In the genomic region with DNA sequence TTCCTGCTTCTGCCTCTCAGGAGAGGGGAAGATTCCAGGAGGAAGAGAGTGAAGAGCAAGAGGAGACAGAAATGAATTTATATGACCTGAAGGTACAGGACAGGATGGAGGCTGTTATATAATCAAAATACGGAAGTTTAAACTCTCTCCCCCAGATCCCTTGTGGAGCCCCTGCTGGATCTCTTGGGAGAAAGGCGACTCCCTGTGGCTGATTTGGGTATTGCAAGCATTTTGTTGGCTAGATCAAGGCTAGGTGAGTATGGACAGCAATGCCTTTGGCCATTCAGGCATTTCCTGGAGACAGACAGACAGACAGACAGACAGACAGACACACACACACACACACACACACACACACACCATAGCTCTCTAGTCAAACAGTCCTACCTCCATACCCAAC, we compare ENCODE assay signal across 8 mouse cellular contexts. TPM values are rescaled to one million over a fixed set of nuclear protein-coding genes. Genes with fewer than 3 reads are reported as not detected.
DNase-seq lines count a peak whose midpoint lies in the region; ATAC-seq and TF ChIP-seq lines count a peak whose summit lies in the region.

No protein-coding gene starts in this region.

- 0% methylated on average over 2 of the region's 2 CpGs for WGBS in lung, embryonic 14.5 days
- 2% methylated on average over 2 of the region's 2 CpGs for WGBS in small intestine, adult 2 months

- H3K36me3 ChIP-seq in G1E (replicated peaks): no peaks in the 10 kb centered on the region
- H3K36me3 ChIP-seq in lung, embryonic 14.5 days (ENCODE audit: insufficient read depth): peaks cover 7% of the 10 kb centered on the region; the same call in 1 of the 2 replicates
- H3K36me3 ChIP-seq in small intestine, adult 2 months (ENCODE audit: control insufficient read depth, insufficient read depth, low read length): no peaks in the 10 kb centered on the region

- peaks cover 6% of the 10 kb centered on the region; the same call in 1 of the 2 replicates for H3K27me3 ChIP-seq in G1E (ENCODE audit: insufficient read depth, low read length)
- no peaks in the 10 kb centered on the region for H3K27me3 ChIP-seq in lung, embryonic 14.5 days (ENCODE audit: insufficient read depth, low read length)
- no peaks in the 10 kb centered on the region for H3K27me3 ChIP-seq in small intestine, adult 2 months (ENCODE audit: control insufficient read depth, insufficient read depth, low read length)

- H3K9me3 ChIP-seq in G1E (replicated peaks): no peaks in the 10 kb centered on the region
- no peaks in the 10 kb centered on the region for H3K9me3 ChIP-seq in lung, embryonic 14.5 days (ENCODE audit: low read depth, low read length)

- no peak for TF ChIP-seq POLR2A in small intestine, adult 2 months (IDR thresholded peaks at IDR 0.05; ENCODE audit: low read depth, low read length)

- H3K27ac ChIP-seq in layer of hippocampus, adult 2 months: no peak overlapping the region
- H3K27ac ChIP-seq in lung, embryonic 14.5 days (ENCODE audit: low read depth): no peak overlapping the region
- no peak overlapping the region for H3K27ac ChIP-seq in small intestine, adult 2 months (ENCODE audit: insufficient read depth, low read depth, low read length)

- ATAC-seq in CD4-positive, CD25-positive, alpha-beta regulatory T cell, adult 4 months: no peak
- ATAC-seq in G1E (ENCODE audit: extremely low read depth, insufficient number of reproducible peaks, low FRiP score, poor library complexity, severe bottlenecking): no peak
- ATAC-seq in granulocyte monocyte progenitor cell, adult 5-6 weeks (replicated peaks; ENCODE audit: poor library complexity, severe bottlenecking): peak; percentile 77
- ATAC-seq in lung, embryonic 14.5 days (ENCODE audit: insufficient read depth): 0 out of 2 replicates have a peak, but pooled peaks have one; percentile 4

- DNase-seq in CD4-positive, CD25-positive, alpha-beta regulatory T cell, adult 2 months (ENCODE audit: low read depth, low spot score): peak; percentile 76
- DNase-seq in G1E (ENCODE audit: low spot score): peak; percentile 70
- DNase-seq in cerebellum, adult 9-10 months: peak; percentile 43
- peak; percentile 53 to 81 for DNase-seq in layer of hippocampus, adult 2 months (ENCODE audit: low spot score in 2 of 2)
- DNase-seq in lung, embryonic 14.5 days: peak; percentile 96

- H3K4me1 ChIP-seq in G1E (ENCODE audit: insufficient read depth, low read depth, low read length): no peaks in the 10 kb centered on the region
- H3K4me1 ChIP-seq in lung, embryonic 14.5 days (ENCODE audit: insufficient read depth): peaks cover 14% of the 10 kb centered on the region
- peaks cover 2% of the 10 kb centered on the region; the same call in 1 of the 2 replicates for H3K4me1 ChIP-seq in small intestine, adult 2 months (ENCODE audit: control insufficient read depth, insufficient read depth, insufficient read length, low read length)

- H3K4me2 ChIP-seq in lung, embryonic 14.5 days: no peak overlapping the region

- H3K4me3 ChIP-seq in G1E (ENCODE audit: low read depth, low read length): no peak overlapping the region
- no peak overlapping the region for H3K4me3 ChIP-seq in layer of hippocampus, adult 2 months
- H3K4me3 ChIP-seq in lung, embryonic 14.5 days (ENCODE audit: low read depth, low read length): no peak overlapping the region
- no peak overlapping the region for H3K4me3 ChIP-seq in small intestine, adult 2 months (ENCODE audit: low read depth, low read length)

- TF ChIP-seq CTCF in G1E (IDR thresholded peaks at IDR 0.05; ENCODE audit: low read depth, low read length): peak; percentile 68; the same call in 1 of the 2 replicates
- peak; percentile 84 for TF ChIP-seq CTCF in layer of hippocampus, adult 2 months (conservative IDR thresholded peaks at IDR 0.05)
- TF ChIP-seq CTCF in lung, embryonic 14.5 days (IDR thresholded peaks at IDR 0.05; ENCODE audit: low read depth): peak; percentile 94
- peak; percentile 65; the same call in 1 of the 2 replicates for TF ChIP-seq CTCF in small intestine, adult 2 months (IDR thresholded peaks at IDR 0.05; ENCODE audit: extremely low read depth, insufficient read length, insufficient replicate concordance, low read depth, low read length)

- H3K9ac ChIP-seq in lung, embryonic 14.5 days: no peak overlapping the region

RNA-seq across cellular contexts. Expression of a gene that starts 46.9 kb away (rescaled TPM):
- polyA plus RNA-seq in CD4-positive, CD25-positive, alpha-beta regulatory T cell, adult 4 months (2017; shearing (Covaris generic)): 10 to 100 TPM; 19.0 to 40.5 TPM
- total RNA-seq in G1E (2014; fragmentation: Nextera tagmentation) (0.73 and 27.2 TPM in 2 replicates), G1E (2017) (1.0 and 1.7 TPM in 2 replicates)
- 0.55 and 0.76 TPM in 2 replicates for polyA plus RNA-seq in G1E (2012)
- total RNA-seq in granulocyte monocyte progenitor cell, adult 5-6 weeks (2014; fragmentation: Nextera tagmentation): 10.9 and 29.0 TPM in 2 replicates
- total RNA-seq in granulocyte monocyte progenitor cell, adult 5-6 weeks (2017): 3.0 and 4.7 TPM in 2 replicates
- total RNA-seq in layer of hippocampus, adult 2 months (2021): 10 to 100 TPM; 41.3 to 43.3 TPM
- 87.9 and 95.2 TPM in 2 replicates for polyA plus RNA-seq in lung, embryonic 14.5 days (2014; fragmentation: Nextera tagmentation; extraction: Ambion mirVana)
- 79.6 and 87.0 TPM in 2 replicates for polyA plus RNA-seq in small intestine, adult 2 months (2012; rRNA removed)

RNA-seq across cellular contexts. Expression of a gene that starts 48.0 kb away (rescaled TPM):
- polyA plus RNA-seq in CD4-positive, CD25-positive, alpha-beta regulatory T cell, adult 4 months (2017; shearing (Covaris generic)): not detected
- total RNA-seq in G1E (2014; fragmentation: Nextera tagmentation) (not detected in 2 replicates), G1E (2017) (0.05 TPM in 1 of 2 replicates, not detected in the other)
- polyA plus RNA-seq in G1E (2012): not detected in 2 replicates
- 1.4 and 2.0 TPM in 2 replicates for total RNA-seq in granulocyte monocyte progenitor cell, adult 5-6 weeks (2014; fragmentation: Nextera tagmentation)
- total RNA-seq in granulocyte monocyte progenitor cell, adult 5-6 weeks (2017): 0.30 TPM in 1 of 2 replicates, not detected in the other
- under 1 TPM in 1 of 2 experiments, not detected in 1; 0.25 TPM for total RNA-seq in layer of hippocampus, adult 2 months (2021)
- 0.26 and 0.39 TPM in 2 replicates for polyA plus RNA-seq in lung, embryonic 14.5 days (2014; fragmentation: Nextera tagmentation; extraction: Ambion mirVana)
- 0.11 TPM in 1 of 2 replicates, not detected in the other for polyA plus RNA-seq in small intestine, adult 2 months (2012; rRNA removed)

Comparison
In these comparisons a context has a peak if more than half of its experiments do, and no peak if none do; other contexts are left out.
1. DNase-seq: peak in every context shown above with its lines; median percentile 96 in lung, embryonic 14.5 days; 76 in CD4-positive, CD25-positive, alpha-beta regulatory T cell, adult 2 months; 70 in G1E; 67 in layer of hippocampus, adult 2 months; 43 in cerebellum, adult 9-10 months.
2. ATAC-seq: peak in granulocyte monocyte progenitor cell, adult 5-6 weeks (single experiment) and lung, embryonic 14.5 days (single experiment); none in CD4-positive, CD25-positive, alpha-beta regulatory T cell, adult 4 months (single experiment) and G1E (single experiment).
3. RNA of a gene that starts 46.9 kb away (polyA plus RNA-seq): 87.9 to 95.2 TPM in lung, embryonic 14.5 days, 79.6 to 87.0 TPM in small intestine, adult 2 months and 19.0 to 40.5 TPM in CD4-positive, CD25-positive, alpha-beta regulatory T cell, adult 4 months; 0.55 to 0.76 TPM in G1E; every median in the first group is over 10 times any median in the second.
4. Peak in every context shown above with its lines, with median percentiles within 50 percentile points of each other: CTCF ChIP-seq.